Mouse (Mus musculus) frontal cortex, adult (tissue): ENCODE data around the gene Pars2.

Source experiments
- ATAC-seq: cut with Nextera tagmentation; 2 replicates; pipeline ENCODE4 v1.9.2; 2017; ENCODE audit warnings: mild to moderate bottlenecking, moderate library complexity, mixed read lengths; ENCODE audit not compliant: low TSS enrichment

Pars2 gene

GRCm38 (mm10) chr4:106650833-106651527, at the start of gene Pars2:
Gene Pars2 (plus strand): TSS chr4:106651069.
- ATAC-seq = peak; percentile 98

DNA sequence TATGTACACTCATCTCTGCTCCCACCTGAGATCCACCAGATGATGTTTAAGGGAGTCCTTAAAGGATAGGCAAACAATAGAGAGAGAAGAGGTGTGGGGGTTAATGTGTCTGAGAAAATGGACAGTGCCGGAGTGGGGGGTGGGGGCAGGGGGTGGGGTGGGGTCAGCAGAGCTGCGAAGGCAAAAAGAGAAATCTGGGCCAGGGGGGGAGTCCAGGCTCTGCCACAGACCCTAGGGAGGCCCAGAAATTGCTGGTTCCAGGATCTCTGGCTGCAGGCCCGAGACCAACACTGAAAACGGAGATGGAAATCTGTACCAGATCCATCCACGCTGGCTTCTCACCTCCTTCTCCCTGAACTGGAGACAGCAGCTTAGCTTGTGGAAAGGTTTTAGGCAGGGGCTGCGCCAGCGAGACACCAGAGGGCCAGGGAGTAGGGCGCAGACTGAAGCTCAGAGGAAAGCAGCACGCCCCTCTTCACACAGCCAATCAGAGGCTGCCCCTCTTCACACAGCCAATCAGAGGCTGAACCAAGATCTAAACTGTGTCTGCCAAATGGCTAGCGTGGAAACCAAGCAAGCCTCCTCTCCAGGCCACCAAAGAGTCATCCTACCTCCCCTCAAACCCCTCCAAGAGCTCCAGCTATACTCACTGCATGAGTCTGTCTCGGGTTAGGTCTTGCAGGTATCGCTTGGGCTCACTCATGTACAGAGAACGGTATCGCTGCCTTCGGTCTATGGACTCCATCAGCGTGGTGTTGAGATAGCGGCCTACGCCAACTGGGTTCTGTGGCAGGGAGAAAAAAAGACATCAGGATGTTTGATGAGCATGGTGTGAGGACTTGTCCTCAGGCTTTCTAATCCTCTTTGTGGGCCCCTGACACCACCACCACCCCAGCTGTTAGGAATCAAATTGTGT, 44.0 kb upstream of the Pars2 start:
- ATAC-seq = peak; percentile 99

- no peak for ATAC-seq
Measured at GRCm38 (mm10) chr4:106607905-106608304, 43.0 kb upstream of the Pars2 start.

- ATAC-seq = no peak
Measured at GRCm38 (mm10) chr4:106613105-106613504, 37.8 kb upstream of the Pars2 start.

GRCm38 (mm10) chr4:106613560-106613959, 37.3 kb upstream of the Pars2 start:
- ATAC-seq = peak; percentile 48; the same call in 1 of the 2 replicates

DNA sequence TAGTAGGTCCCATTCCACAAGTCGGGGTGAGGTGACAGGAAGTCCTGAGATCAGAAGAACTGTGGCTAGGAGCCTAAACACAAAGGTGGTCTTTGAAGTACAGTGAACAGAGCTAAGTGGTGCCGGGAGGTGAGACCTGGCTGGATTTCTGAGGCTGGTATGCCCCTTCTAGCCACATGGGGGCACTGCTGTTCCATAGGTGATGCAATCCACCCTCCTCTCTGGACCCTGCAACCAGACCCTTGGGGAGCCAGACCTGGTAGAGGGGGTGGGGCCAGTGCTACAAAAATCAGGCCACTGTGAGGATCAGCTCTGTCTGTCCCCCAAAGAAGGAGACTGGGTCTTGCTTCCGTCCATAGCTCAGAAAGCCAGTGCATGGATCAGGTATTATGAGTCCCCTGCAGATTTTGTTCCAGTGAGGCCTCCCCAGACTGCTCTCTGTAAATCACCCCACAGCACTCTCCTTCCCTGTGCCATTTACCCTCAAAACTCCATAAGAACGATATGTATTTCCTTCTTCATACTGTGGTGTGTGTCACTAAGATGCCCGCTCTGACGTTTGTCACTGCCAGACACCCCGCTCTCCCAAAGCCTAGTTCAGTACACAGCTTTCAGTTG, 36.6 kb upstream of the Pars2 start:
- ATAC-seq = peak; percentile 72

DNA sequence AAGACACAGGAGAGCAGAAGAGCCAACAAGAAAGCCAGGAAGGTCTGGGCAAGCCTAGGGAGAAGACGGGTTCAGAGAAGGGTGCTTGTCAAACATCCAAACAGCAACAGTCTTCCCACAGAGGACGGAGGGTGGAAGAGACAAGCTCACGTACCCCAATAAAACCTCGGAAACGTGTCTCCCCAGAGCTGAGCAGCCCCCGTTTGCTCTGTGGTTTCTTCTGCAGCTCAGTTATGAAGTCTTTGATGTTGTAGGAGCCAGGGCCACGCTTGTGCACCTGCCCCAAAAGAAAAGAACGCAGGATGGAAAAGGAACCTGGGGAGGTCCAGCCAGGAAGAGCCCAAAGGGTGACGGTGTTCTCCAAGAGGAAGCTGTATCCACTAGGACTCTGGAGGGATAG, 36.0 kb upstream of the Pars2 start:
- ATAC-seq = no peak

DNA sequence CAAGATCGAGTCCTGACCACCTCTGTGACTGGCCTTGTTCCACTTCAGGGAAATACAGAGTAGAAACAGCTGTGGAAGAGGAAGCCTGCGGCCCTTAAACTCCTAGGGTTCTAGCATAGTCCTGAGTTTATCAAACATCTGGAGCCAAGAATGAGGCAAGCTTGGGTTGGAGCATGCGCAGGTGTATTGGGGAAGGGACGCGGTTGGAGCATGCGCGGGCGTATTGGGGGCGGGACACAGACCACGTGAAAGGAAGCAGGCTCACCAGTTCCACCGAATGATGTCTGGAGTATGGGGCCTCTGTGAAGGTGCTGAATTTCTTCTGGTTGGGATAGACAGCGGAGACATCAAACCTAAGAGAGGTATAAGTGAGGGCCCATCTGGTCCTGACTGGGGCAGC, 35.2 kb upstream of the Pars2 start:
- no peak for ATAC-seq

- ATAC-seq = no peak
Measured at GRCm38 (mm10) chr4:106617056-106617455, 33.8 kb upstream of the Pars2 start, which contains the start of gene Lexm. Gene Lexm (minus strand): TSS chr4:106617241.

GRCm38 (mm10) chr4:106618898-106619297, 32.0 kb upstream of the Pars2 start:
- no peak for ATAC-seq

DNA sequence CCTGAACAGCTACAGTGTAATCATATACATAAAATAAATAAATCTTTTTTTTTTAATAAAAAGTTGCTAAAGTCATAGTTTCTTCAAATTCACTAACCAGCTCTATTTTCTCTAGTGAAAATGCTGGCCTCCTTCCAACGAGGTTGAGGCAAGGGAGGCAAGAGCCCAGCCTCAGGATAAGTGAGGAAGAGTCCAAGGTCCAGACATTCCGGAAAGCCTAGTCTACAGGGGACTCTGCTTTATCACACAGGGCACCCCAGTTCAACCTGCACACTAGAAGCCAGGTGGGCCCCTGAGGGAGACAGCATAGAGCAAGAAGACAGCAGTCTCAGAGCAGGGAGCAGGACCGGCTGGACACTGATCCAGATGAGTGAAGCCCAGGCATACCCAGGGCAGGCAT, 29.4 kb upstream of the Pars2 start:
- ATAC-seq = no peak

- ATAC-seq = no peak
Measured at GRCm38 (mm10) chr4:106622030-106622493, 28.8 kb upstream of the Pars2 start, which contains the start of gene Ttc22. Gene Ttc22 (plus strand): TSS chr4:106622432.

GRCm38 (mm10) chr4:106622712-106623111, 28.2 kb upstream of the Pars2 start:
- ATAC-seq = no peak

- no peak for ATAC-seq
Measured at GRCm38 (mm10) chr4:106624271-106624670, 26.6 kb upstream of the Pars2 start.

- no peak for ATAC-seq
Measured at GRCm38 (mm10) chr4:106627809-106628208, 23.1 kb upstream of the Pars2 start.

DNA sequence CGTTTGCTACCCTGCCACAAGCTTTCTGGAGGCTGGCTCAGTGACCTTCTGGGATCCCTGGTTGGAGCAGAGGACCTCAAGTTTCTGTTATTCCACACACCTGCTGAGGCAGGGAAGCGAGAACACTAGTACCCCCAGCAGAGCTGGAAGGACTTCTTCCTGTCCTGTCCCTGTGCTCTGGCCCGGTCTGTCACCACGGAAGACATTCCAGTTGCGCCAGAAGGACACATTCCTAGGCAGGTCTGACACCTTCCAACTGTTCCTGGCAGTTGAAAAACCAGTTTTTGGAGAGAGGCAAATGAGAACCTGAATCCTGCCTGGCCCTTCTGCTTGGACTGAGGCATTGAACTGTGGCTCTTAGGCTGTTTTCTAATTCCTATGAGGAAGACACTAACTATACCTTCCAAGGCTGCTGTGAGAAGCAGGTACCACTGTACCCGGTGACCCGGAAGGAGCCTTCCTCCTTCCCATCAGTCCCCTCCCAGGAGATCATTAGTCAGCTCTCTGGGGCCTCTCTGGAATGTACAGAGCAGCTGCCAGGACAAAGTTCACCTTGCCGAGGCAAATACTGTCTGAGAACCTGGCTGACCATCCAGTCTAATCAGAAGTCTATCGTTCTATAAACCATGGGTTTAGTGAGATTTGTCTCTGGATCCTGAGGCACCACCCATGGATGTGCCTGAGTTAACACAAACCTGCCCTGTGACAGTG, 22.1 kb upstream of the Pars2 start:
- ATAC-seq = no peak

- ATAC-seq = no peak
Measured at GRCm38 (mm10) chr4:106629374-106629773, 21.5 kb upstream of the Pars2 start.

DNA sequence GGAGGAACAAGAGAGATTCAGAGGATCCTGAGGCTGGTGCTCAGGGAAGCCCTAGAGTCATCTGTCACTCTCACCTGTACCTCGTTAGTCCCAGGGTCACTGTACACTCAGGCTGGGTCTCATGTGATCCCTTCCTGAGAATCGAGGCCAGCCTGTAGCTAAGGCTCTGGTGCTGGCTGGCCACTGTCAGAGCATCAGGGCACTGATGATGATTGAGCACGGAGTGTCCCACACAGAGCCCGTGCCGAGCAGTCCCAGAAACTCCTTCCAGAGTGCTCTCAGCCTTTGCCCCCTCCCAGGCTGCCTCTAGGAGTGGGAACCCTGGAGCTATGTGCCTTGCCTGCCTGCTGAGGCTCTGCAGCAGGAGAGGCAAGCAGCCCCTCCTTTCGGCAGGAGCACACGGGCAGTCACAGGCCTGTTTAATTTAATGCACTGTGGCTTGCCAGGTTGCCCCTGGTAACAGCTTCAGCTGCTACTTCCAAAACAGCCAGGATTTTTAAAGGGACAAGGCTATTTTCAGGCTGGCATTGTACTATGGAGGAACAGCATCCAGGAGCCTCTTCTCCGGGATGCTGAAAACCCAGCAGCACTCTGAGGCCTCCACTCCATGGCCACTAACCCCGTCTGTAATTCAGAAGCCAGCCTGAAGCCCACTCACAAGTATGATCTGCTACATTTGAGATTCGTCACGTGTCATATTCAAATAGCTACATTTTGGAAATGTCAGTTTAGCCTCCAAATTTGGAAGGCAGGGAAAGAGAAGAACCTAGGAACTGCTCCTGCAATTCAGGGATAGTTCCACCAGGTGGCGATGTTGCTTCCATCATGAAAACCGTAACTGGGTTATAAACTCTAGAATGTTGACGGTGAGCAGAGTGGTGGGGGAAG, 20.3 kb upstream of the Pars2 start:
- ATAC-seq = peak; percentile 83

DNA sequence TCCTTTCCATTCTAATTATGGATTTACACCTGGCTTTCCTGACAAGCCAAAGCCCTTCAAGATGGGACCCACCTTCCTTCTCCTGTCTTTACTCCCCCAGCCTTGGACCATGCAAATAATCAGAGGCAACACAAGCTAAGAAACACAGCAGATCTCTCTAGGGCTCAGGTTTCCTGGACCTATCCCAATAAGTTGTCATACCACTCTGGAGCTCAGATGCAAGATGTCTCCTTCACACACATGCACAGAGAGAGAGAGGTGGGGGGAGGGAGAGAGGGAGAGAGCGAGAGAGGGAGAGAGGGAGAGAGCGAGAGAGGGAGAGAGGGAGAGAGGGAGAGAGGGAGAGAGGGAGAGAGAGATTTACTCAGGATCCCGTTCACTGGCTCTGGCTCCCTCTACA, 18.6 kb upstream of the Pars2 start:
- no peak for ATAC-seq

- no peak for ATAC-seq
Measured at GRCm38 (mm10) chr4:106633281-106634085, 17.4 kb upstream of the Pars2 start.
